Mouse (Mus musculus) adrenal gland, postnatal 4 days (tissue): ENCODE data around the gene Olfr138. TPM values are rescaled to one million over a fixed set of nuclear protein-coding genes. Genes with fewer than 3 reads are reported as not detected.

Source experiments
- DNase-seq, 2 experiments: peaks; one replicate each; pipeline ENCODE4 v3.0.0; 2021 to 2022; ENCODE audit warnings: low spot score in 2 of 2, mixed read lengths in 2 of 2
- long read RNA-seq, 2 experiments: library from polyadenylated mRNA; stranded (forward); transcript quantifications; one replicate each; pipeline ENCODE4 v2.0.0; 2021
- total RNA-seq, 2 experiments: library from RNA; stranded (reverse); gene quantifications; 2 replicates each; pipeline ENCODE4 v1.2.3; 2021

Olfr138 gene
- not detected for total RNA-seq
- long read RNA-seq, experiment 1, result 0 reads
- long read RNA-seq, experiment 2, result 0 reads

GRCm38 (mm10) chr17:38260735-38261134 lies at the start of gene Olfr138:
Gene Olfr138 (plus strand): TSS chr17:38261035.
- DNase-seq, result no peak

GRCm38 (mm10) chr17:38307470-38307869 lies 46.6 kb downstream of the Olfr138 start, which contains the start of gene Olfr137:
Gene Olfr137 (minus strand): TSS chr17:38307570.
- DNase-seq, result no peak

Other genes with a start within 250 kb of the Olfr138 start
- gene Olfr129, start 201.0 kb upstream of the Olfr138 start, total RNA-seq, result not detected
- not detected for gene Olfr130, start 197.1 kb upstream of the Olfr138 start, total RNA-seq
- not detected for gene Olfr131, start 172.3 kb upstream of the Olfr138 start, total RNA-seq
- not detected for gene Olfr132, start 126.5 kb upstream of the Olfr138 start, total RNA-seq
- not detected for gene Olfr133, start 115.8 kb upstream of the Olfr138 start, total RNA-seq
- not detected for gene Olfr134, start 89.6 kb upstream of the Olfr138 start, total RNA-seq
- gene Olfr135, start 56.7 kb upstream of the Olfr138 start, total RNA-seq, result not detected
- gene Olfr137, start 46.5 kb downstream of the Olfr138 start, total RNA-seq, result not detected
- gene Olfr136, start 68.8 kb downstream of the Olfr138 start, total RNA-seq, result not detected
- not detected for gene Esp36, start 159.2 kb downstream of the Olfr138 start, total RNA-seq